Mouse (Mus musculus) midbrain, embryonic 16.5 days (tissue): ENCODE measurements around the gene Metrn. TPM values are rescaled to one million over a fixed set of nuclear protein-coding genes. Genes with fewer than 3 reads are reported as not detected.

ENCODE experiments used
- ATAC-seq: fragments of 200-750 bp; cut with Nextera tagmentation; 2 replicates; pipeline ENCODE4 v1.8.0; 2017; ENCODE audit warnings: moderate TSS enrichment
- H3K27ac ChIP-seq: fragments of 300-500 bp; sonication (generic); 2 replicates; pipeline ENCODE4 v1.5.1; 2014; ENCODE audit warnings: mild to moderate bottlenecking, low read length, mixed read lengths
- H3K27me3 ChIP-seq: fragments of 300-500 bp; sonication (generic); 2 replicates; pipeline ENCODE4 v1.6.1; 2014; ENCODE audit warnings: low read depth, low read length, mixed read lengths; ENCODE audit not compliant: control insufficient read depth, insufficient read depth
- H3K36me3 ChIP-seq: fragments of 300-500 bp; sonication (generic); 2 replicates; pipeline ENCODE4 v1.6.1; 2014; ENCODE audit warnings: mild to moderate bottlenecking, low read length, moderate library complexity, mixed read lengths; ENCODE audit not compliant: control insufficient read depth, insufficient read depth
- H3K4me1 ChIP-seq: fragments of 300-500 bp; sonication (generic); 2 replicates; pipeline ENCODE4 v1.6.1; 2014; ENCODE audit warnings: mild to moderate bottlenecking, low read length, mixed read lengths; ENCODE audit not compliant: control insufficient read depth, insufficient read depth
- H3K4me2 ChIP-seq: fragments of 300-500 bp; sonication (generic); 2 replicates; pipeline ENCODE4 v1.6.1; 2014; ENCODE audit warnings: mild to moderate bottlenecking, low read length, mixed read lengths
- H3K4me3 ChIP-seq: fragments of 300-500 bp; sonication (generic); 2 replicates; pipeline ENCODE4 v1.5.1; 2014; ENCODE audit warnings: low read depth, mild to moderate bottlenecking, low read length, moderate library complexity, mixed read lengths
- H3K9ac ChIP-seq: fragments of 300-500 bp; sonication (generic); 2 replicates; pipeline ENCODE4 v1.6.1; 2014; ENCODE audit warnings: low read depth, low read length, mixed read lengths
- H3K9me3 ChIP-seq: fragments of 300-500 bp; sonication (generic); replicated peaks from 2 replicates; pipeline ENCODE4 v1.6.1; 2014; ENCODE audit warnings: mild to moderate bottlenecking, low read length, mixed read lengths; ENCODE audit not compliant: control insufficient read depth, poor library complexity, severe bottlenecking
- WGBS: fragments of 180-500 bp; shearing (Covaris S2); extraction: QIAGEN DNeasy Blood & Tissue Kit; methylation state at CpG from one replicate; pipeline ENCODE4 v1.1.7; 2014; 5-methylcytosine and 5-hydroxymethylcytosine counted together
- polyA plus RNA-seq: library from polyadenylated mRNA; unstranded; fragments of >200 nt; fragmentation: Nextera tagmentation; extraction: Ambion mirVana; gene quantifications from 2 replicates; pipeline ENCODE4 v1.2.1, GENCODE M21; 2015

The Metrn gene
- polyA plus RNA-seq, 1 experiment from 2014 or later, result 37.1 TPM

- Histone ChIP-seq H3K4me2 (no peak overlapping the region), H3K4me3 (no peak overlapping the region), H3K27ac (no peak overlapping the region), H3K36me3 (peaks cover 16% of the 10 kb centered on the region), H3K4me1 (peaks cover 30% of the 10 kb centered on the region), H3K9ac (no peak overlapping the region), H3K27me3 (no peaks in the 10 kb centered on the region), H3K9me3 (no peaks in the 10 kb centered on the region)
- no peak for ATAC-seq
- 91% methylated on average over 9 of the region's 9 CpGs for WGBS
Measured at GRCm38 (mm10) chr17:25786781-25787504, 10.0 kb downstream of the Metrn start.

- Histone ChIP-seq H3K27me3 (no peaks in the 10 kb centered on the region), H3K4me1 (peaks cover 27% of the 10 kb centered on the region), H3K4me3 (peak within 1 kb of the TSS; percentile 78), H3K9me3 (no peaks in the 10 kb centered on the region), H3K9ac (peak within 1 kb of the TSS; percentile 89), H3K27ac (peak within 1 kb of the TSS; percentile 92), H3K4me2 (peak within 1 kb of the TSS; percentile 92), H3K36me3 (peaks cover 22% of the 10 kb centered on the region)
- WGBS, result 90% methylated on average over 3 of the region's 3 CpGs
- ATAC-seq, result no peak
Measured at GRCm38 (mm10) chr17:25786280-25786679, 10.7 kb downstream of the Metrn start, which contains the start of gene Ccdc78. Ccdc78 (plus strand) TSS chr17:25786580.

GRCm38 (mm10) chr17:25785281-25785745 lies 11.6 kb downstream of the Metrn start, which contains the start of gene Haghl:
Haghl (minus strand) TSS chr17:25785673.
- peak within 1 kb of the TSS; percentile 92 for H3K4me2 ChIP-seq
- peak within 1 kb of the TSS; percentile 92 for H3K27ac ChIP-seq
- H3K36me3 ChIP-seq, result peaks cover 23% of the 10 kb centered on the region
- peaks cover 17% of the 10 kb centered on the region for H3K4me1 ChIP-seq
- peak within 1 kb of the TSS; percentile 78 for H3K4me3 ChIP-seq
- H3K27me3 ChIP-seq, result no peaks in the 10 kb centered on the region
- H3K9me3 ChIP-seq, result no peaks in the 10 kb centered on the region
- peak; percentile 81 for ATAC-seq
- WGBS, result under 1% methylated on average over 23 of the region's 23 CpGs
- peak within 1 kb of the TSS; percentile 89 for H3K9ac ChIP-seq

GRCm38 (mm10) chr17:25783861-25784574 lies 12.9 kb downstream of the Metrn start:
- Histone ChIP-seq H3K27ac (no peak overlapping the region), H3K4me1 (peaks cover 17% of the 10 kb centered on the region), H3K36me3 (peaks cover 19% of the 10 kb centered on the region), H3K4me3 (peak overlapping the region; percentile 78), H3K9ac (peak overlapping the region; percentile 89), H3K27me3 (no peaks in the 10 kb centered on the region), H3K9me3 (no peaks in the 10 kb centered on the region), H3K4me2 (peak overlapping the region; percentile 92)
- WGBS, result 82% methylated on average over 15 of the region's 15 CpGs
- ATAC-seq, result no peak

- Histone ChIP-seq H3K36me3 (peaks cover 19% of the 10 kb centered on the region), H3K4me3 (no peak overlapping the region), H3K9ac (no peak overlapping the region), H3K27me3 (no peaks in the 10 kb centered on the region), H3K4me1 (peaks cover 17% of the 10 kb centered on the region), H3K9me3 (no peaks in the 10 kb centered on the region), H3K27ac (no peak overlapping the region), H3K4me2 (no peak overlapping the region)
- 77% methylated on average over 7 of the region's 7 CpGs for WGBS
- no peak for ATAC-seq
Measured at GRCm38 (mm10) chr17:25783086-25783485, 13.8 kb downstream of the Metrn start.

- H3K9ac ChIP-seq, result no peak overlapping the region
- 76% methylated on average over 6 of the region's 6 CpGs for WGBS
Measured at GRCm38 (mm10) chr17:25781339-25781738, 15.6 kb downstream of the Metrn start.

GRCm38 (mm10) chr17:25777948-25778347 lies 19.0 kb downstream of the Metrn start:
- H3K4me1 ChIP-seq, result peaks cover 14% of the 10 kb centered on the region
- no peaks in the 10 kb centered on the region for H3K9me3 ChIP-seq
- peaks cover 21% of the 10 kb centered on the region for H3K36me3 ChIP-seq
- WGBS, result 96% methylated on average over 5 of the region's 5 CpGs
- no peak overlapping the region for H3K9ac ChIP-seq
- H3K27ac ChIP-seq, result no peak overlapping the region
- H3K4me3 ChIP-seq, result no peak overlapping the region
- ATAC-seq, result no peak
- H3K4me2 ChIP-seq, result no peak overlapping the region
- no peaks in the 10 kb centered on the region for H3K27me3 ChIP-seq

More at GRCm38 (mm10) chr17:25781339-25781738, 15.6 kb downstream of the Metrn start:
- Histone ChIP-seq H3K27ac (no peak overlapping the region), H3K4me3 (no peak overlapping the region), H3K4me1 (peaks cover 17% of the 10 kb centered on the region), H3K27me3 (no peaks in the 10 kb centered on the region), H3K4me2 (no peak overlapping the region), H3K9me3 (no peaks in the 10 kb centered on the region), H3K36me3 (peaks cover 22% of the 10 kb centered on the region)
- no peak for ATAC-seq

- WGBS, result 77% methylated on average over 10 of the region's 10 CpGs
- H3K9ac ChIP-seq, result no peak overlapping the region
- no peaks in the 10 kb centered on the region for H3K27me3 ChIP-seq
- H3K4me1 ChIP-seq, result peaks cover 14% of the 10 kb centered on the region
- H3K4me3 ChIP-seq, result no peak overlapping the region
- ATAC-seq, result no peak
- H3K9me3 ChIP-seq, result no peaks in the 10 kb centered on the region
- no peak overlapping the region for H3K27ac ChIP-seq
- H3K36me3 ChIP-seq, result peaks cover 6% of the 10 kb centered on the region; the same call in 1 of the 2 replicates
- H3K4me2 ChIP-seq, result no peak overlapping the region
Measured at GRCm38 (mm10) chr17:25775318-25776062, 21.4 kb downstream of the Metrn start.
